Mouse (Mus musculus) hindbrain, embryonic 13.5 days (tissue): ENCODE measurements around the gene Tarbp2. TPM values are rescaled to one million over a fixed set of nuclear protein-coding genes. Genes with fewer than 3 reads are reported as not detected.

Experiments
- ATAC-seq: fragments of 200-750 bp; cut with Nextera tagmentation; 2 replicates; pipeline ENCODE4 v1.8.0; 2017; ENCODE audit warnings: moderate TSS enrichment; ENCODE audit not compliant: low FRiP score
- H3K27ac ChIP-seq: fragments of 300-500 bp; sonication (generic); 2 replicates; pipeline ENCODE4 v1.5.1; 2015; ENCODE audit warnings: inconsistent platforms, mild to moderate bottlenecking, moderate library complexity
- H3K27me3 ChIP-seq: fragments of 300-500 bp; sonication (generic); 2 replicates; pipeline ENCODE4 v1.6.1; 2015; ENCODE audit warnings: mild to moderate bottlenecking, inconsistent platforms
- H3K36me3 ChIP-seq: fragments of 300-500 bp; sonication (generic); 2 replicates; pipeline ENCODE4 v1.6.1; 2015; ENCODE audit warnings: mild to moderate bottlenecking, inconsistent platforms
- H3K4me1 ChIP-seq: fragments of 300-500 bp; sonication (generic); replicated peaks from 2 replicates; pipeline ENCODE4 v1.6.1; 2015; ENCODE audit warnings: inconsistent platforms
- H3K4me2 ChIP-seq: fragments of 300-500 bp; sonication (generic); 2 replicates; pipeline ENCODE4 v1.6.1; 2015; ENCODE audit warnings: inconsistent platforms, mild to moderate bottlenecking, moderate library complexity
- H3K4me3 ChIP-seq: fragments of 300-500 bp; sonication (generic); 2 replicates; pipeline ENCODE4 v1.5.1; 2015; ENCODE audit warnings: mild to moderate bottlenecking, inconsistent platforms
- H3K9ac ChIP-seq: fragments of 300-500 bp; sonication (generic); 2 replicates; pipeline ENCODE4 v1.6.1; 2015; ENCODE audit warnings: mild to moderate bottlenecking, inconsistent platforms
- H3K9me3 ChIP-seq: fragments of 300-500 bp; sonication (generic); 2 replicates; pipeline ENCODE4 v1.6.1; 2016; ENCODE audit warnings: inconsistent platforms
- WGBS: fragments of 180-500 bp; shearing (Covaris S2); methylation state at CpG from one replicate; pipeline ENCODE4 v1.1.7; 2015; 5-methylcytosine and 5-hydroxymethylcytosine counted together
- polyA plus RNA-seq: library from polyadenylated mRNA; unstranded; fragments of >200 nt; fragmentation: Nextera tagmentation; extraction: Ambion mirVana; gene quantifications from 2 replicates; pipeline ENCODE4 v1.2.1, GENCODE M21; 2015

Gene Tarbp2
- polyA plus RNA-seq, 1 experiment from 2014 or later: 94.6 TPM

- H3K4me1 ChIP-seq: peaks cover 45% of the 10 kb centered on the region
- no peaks in the 10 kb centered on the region for H3K9me3 ChIP-seq
- no peak for ATAC-seq
- H3K9ac ChIP-seq: no peak overlapping the region
- no peaks in the 10 kb centered on the region for H3K27me3 ChIP-seq
- H3K4me3 ChIP-seq: no peak overlapping the region
- H3K4me2 ChIP-seq: no peak overlapping the region
- H3K27ac ChIP-seq: no peak overlapping the region
- peaks cover 44% of the 10 kb centered on the region for H3K36me3 ChIP-seq
These were observed 10.4 kb upstream of the Tarbp2 start for GRCm38 (mm10) chr15:102507561-102507960.

DNA sequence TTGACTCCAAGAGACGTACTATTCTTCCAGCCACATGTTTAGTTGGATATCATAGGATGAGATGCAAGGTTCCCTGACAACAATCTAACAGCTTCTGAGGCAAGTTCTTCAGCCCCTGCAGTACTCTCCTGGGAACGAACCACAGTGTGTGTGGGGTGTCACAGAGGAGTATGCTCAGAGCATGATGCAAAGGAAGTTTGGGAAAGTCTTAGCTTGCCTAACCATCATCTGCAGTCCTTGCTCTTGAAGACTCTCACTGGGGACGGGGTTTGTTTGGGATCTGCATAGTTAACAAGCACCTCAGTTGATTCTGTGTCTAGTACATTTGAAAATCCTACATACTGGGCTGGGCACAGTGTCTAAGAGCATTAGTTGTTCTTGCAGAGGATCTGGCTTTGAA is 9.7 kb upstream of the Tarbp2 start:
- peaks cover 52% of the 10 kb centered on the region for H3K4me1 ChIP-seq
- H3K27ac ChIP-seq: no peak overlapping the region
- H3K9ac ChIP-seq: no peak overlapping the region
- no peak for ATAC-seq
- no peaks in the 10 kb centered on the region for H3K27me3 ChIP-seq
- H3K9me3 ChIP-seq: no peaks in the 10 kb centered on the region
- no peak overlapping the region for H3K4me3 ChIP-seq
- peaks cover 36% of the 10 kb centered on the region for H3K36me3 ChIP-seq
- WGBS: 89% methylated on average over 3 of the region's 3 CpGs
- no peak overlapping the region for H3K4me2 ChIP-seq

- Histone ChIP-seq H3K4me3 (peak overlapping the region; percentile 62), H3K4me2 (peak overlapping the region; percentile 80), H3K27ac (peak overlapping the region; percentile 92), H3K9me3 (no peaks in the 10 kb centered on the region), H3K27me3 (no peaks in the 10 kb centered on the region), H3K36me3 (peaks cover 19% of the 10 kb centered on the region), H3K9ac (peak overlapping the region; percentile 81), H3K4me1 (peaks cover 69% of the 10 kb centered on the region)
- peak; percentile 65 for ATAC-seq
- 4% methylated on average over 9 of the region's 9 CpGs for WGBS
These were observed 7.9 kb upstream of the Tarbp2 start for GRCm38 (mm10) chr15:102510110-102510509.

- no peaks in the 10 kb centered on the region for H3K27me3 ChIP-seq
- peaks cover 75% of the 10 kb centered on the region for H3K4me1 ChIP-seq
- ATAC-seq: peak; percentile 95
- H3K27ac ChIP-seq: peak overlapping the region; percentile 92
- H3K9ac ChIP-seq: peak overlapping the region; percentile 81
- H3K36me3 ChIP-seq: peaks cover 12% of the 10 kb centered on the region
- 4% methylated on average over 34 of the region's 34 CpGs for WGBS
- peak overlapping the region; percentile 80 for H3K4me2 ChIP-seq
- H3K4me3 ChIP-seq: peak overlapping the region; percentile 62
- no peaks in the 10 kb centered on the region for H3K9me3 ChIP-seq
These were observed 7.3 kb upstream of the Tarbp2 start for GRCm38 (mm10) chr15:102510590-102511284.

GRCm38 (mm10) chr15:102511285-102511833 is 6.6 kb upstream of the Tarbp2 start:
- peak overlapping the region; percentile 80 for H3K4me2 ChIP-seq
- H3K27me3 ChIP-seq: no peaks in the 10 kb centered on the region
- peak overlapping the region; percentile 81 for H3K9ac ChIP-seq
- peak overlapping the region; percentile 92 for H3K27ac ChIP-seq
- no peaks in the 10 kb centered on the region for H3K9me3 ChIP-seq
- peaks cover 12% of the 10 kb centered on the region for H3K36me3 ChIP-seq
- peak overlapping the region; percentile 62 for H3K4me3 ChIP-seq
- H3K4me1 ChIP-seq: peaks cover 81% of the 10 kb centered on the region
- ATAC-seq: peak; percentile 9; the same call in 1 of the 2 replicates
- 4% methylated on average over 6 of the region's 6 CpGs for WGBS

DNA sequence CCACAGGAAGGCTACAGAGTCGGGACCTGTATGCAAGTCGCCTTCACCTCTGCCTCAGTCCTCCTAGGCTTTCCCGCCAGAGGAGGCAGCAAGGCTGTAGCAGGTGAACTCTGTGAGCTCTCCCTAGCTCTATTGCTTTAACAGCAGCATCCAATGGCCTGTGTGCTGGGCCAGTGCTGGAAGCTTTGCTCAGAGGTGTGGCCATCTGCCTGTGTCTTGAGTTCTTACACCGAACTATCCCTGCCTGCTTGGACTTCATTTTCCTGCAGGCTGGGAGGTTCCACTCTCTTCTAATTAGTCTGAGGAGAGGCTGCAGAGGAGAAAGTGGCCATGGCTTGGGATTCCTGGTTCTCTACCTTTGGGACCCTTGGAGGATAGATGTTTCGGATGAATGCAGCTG is 6.0 kb upstream of the Tarbp2 start:
- 20% methylated on average over 5 of the region's 5 CpGs for WGBS

GRCm38 (mm10) chr15:102512471-102512870 is 5.5 kb upstream of the Tarbp2 start:
- Histone ChIP-seq H3K27me3 (no peaks in the 10 kb centered on the region), H3K4me2 (peak overlapping the region; percentile 80), H3K4me3 (no peak overlapping the region), H3K27ac (peak overlapping the region; percentile 92), H3K4me1 (peaks cover 74% of the 10 kb centered on the region), H3K9ac (peak overlapping the region; percentile 81), H3K36me3 (peaks cover 10% of the 10 kb centered on the region), H3K9me3 (no peaks in the 10 kb centered on the region)
- ATAC-seq: no peak

More for the DNA sequence above, 6.0 kb upstream of the Tarbp2 start:
- Histone ChIP-seq H3K36me3 (peaks cover 12% of the 10 kb centered on the region), H3K4me3 (peak overlapping the region; percentile 62; the same call in 1 of the 2 replicates), H3K27ac (peak overlapping the region; percentile 92), H3K27me3 (no peaks in the 10 kb centered on the region), H3K4me2 (peak overlapping the region; percentile 80), H3K9ac (peak overlapping the region; percentile 81), H3K9me3 (no peaks in the 10 kb centered on the region), H3K4me1 (peaks cover 74% of the 10 kb centered on the region)
- no peak for ATAC-seq

- Histone ChIP-seq H3K4me3 (no peak overlapping the region), H3K9me3 (no peaks in the 10 kb centered on the region), H3K27ac (peak overlapping the region; percentile 92), H3K27me3 (no peaks in the 10 kb centered on the region), H3K9ac (peak overlapping the region; percentile 43; the same call in 1 of the 2 replicates), H3K36me3 (peaks cover 5% of the 10 kb centered on the region; the same call in 1 of the 2 replicates), H3K4me2 (no peak overlapping the region), H3K4me1 (peaks cover 74% of the 10 kb centered on the region)
- ATAC-seq: no peak
- WGBS: 76% methylated on average over 3 of the region's 3 CpGs
These were observed 5.0 kb upstream of the Tarbp2 start for GRCm38 (mm10) chr15:102513004-102513403.

DNA sequence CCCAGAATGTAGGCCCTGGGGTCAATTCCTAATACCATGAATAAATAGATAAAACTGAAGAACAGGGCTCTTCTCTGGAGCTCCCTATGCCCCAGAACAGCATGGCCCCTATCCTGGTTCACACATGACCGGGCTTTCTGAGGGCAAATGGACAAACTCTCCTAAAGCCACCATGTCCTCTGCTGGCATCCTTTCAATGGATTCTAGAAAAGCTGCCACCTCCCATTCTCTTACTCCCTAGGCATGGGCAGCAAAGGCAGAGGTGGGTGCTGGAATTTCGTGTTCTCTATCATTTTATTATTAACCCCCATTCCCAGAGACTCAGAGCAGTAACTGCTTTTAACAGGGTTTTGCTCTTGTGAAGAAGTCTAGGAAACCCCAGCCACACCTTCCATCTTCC is 2.7 kb upstream of the Tarbp2 start:
- H3K9me3 ChIP-seq: no peaks in the 10 kb centered on the region
- H3K9ac ChIP-seq: peak overlapping the region; percentile 89
- H3K27ac ChIP-seq: 0 out of 2 replicates have a peak overlapping the region, but pooled peaks have one; percentile 99
- H3K27me3 ChIP-seq: no peaks in the 10 kb centered on the region
- peak overlapping the region; percentile 75 for H3K4me2 ChIP-seq
- WGBS: 89% methylated on average over 2 of the region's 2 CpGs
- peak overlapping the region; percentile 71 for H3K4me3 ChIP-seq
- no peaks in the 10 kb centered on the region for H3K36me3 ChIP-seq
- H3K4me1 ChIP-seq: peaks cover 70% of the 10 kb centered on the region
- no peak for ATAC-seq

GRCm38 (mm10) chr15:102515791-102516190 is 2.2 kb upstream of the Tarbp2 start:
- H3K36me3 ChIP-seq: peaks cover under 1% of the 10 kb centered on the region; the same call in 1 of the 2 replicates
- peak overlapping the region; percentile 75 for H3K4me2 ChIP-seq
- H3K27me3 ChIP-seq: no peaks in the 10 kb centered on the region
- 48% methylated on average over 4 of the region's 4 CpGs for WGBS
- H3K9ac ChIP-seq: peak overlapping the region; percentile 89
- H3K27ac ChIP-seq: peak overlapping the region; percentile 99
- ATAC-seq: no peak
- no peaks in the 10 kb centered on the region for H3K9me3 ChIP-seq
- H3K4me3 ChIP-seq: peak overlapping the region; percentile 71
- peaks cover 73% of the 10 kb centered on the region for H3K4me1 ChIP-seq

DNA sequence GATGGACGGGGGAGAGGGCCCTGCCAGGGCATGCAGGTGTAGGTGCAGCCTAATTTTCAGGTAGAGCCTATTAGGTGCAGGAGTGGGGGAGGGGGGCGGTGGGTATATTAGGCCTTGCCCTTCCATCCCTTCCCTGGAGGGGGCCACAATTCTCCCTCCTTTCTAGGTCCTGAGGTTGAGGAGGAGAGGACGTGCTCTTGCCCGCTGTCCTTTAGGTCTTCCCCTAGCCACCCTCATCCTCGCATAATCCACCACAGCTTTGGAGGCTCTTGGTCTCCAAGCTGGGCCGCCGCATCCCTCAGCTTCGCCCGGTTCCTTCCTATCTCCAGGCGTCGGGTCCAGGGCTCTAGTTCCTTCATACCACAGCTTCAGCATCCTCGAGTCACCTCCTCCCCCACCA is 1.7 kb upstream of the Tarbp2 start:
- 3% methylated on average over 12 of the region's 12 CpGs for WGBS
- H3K4me1 ChIP-seq: peaks cover 68% of the 10 kb centered on the region
- peak overlapping the region; percentile 99 for H3K27ac ChIP-seq
- peak overlapping the region; percentile 89 for H3K9ac ChIP-seq
- H3K4me3 ChIP-seq: peak overlapping the region; percentile 71
- H3K4me2 ChIP-seq: peak overlapping the region; percentile 75
- H3K9me3 ChIP-seq: no peaks in the 10 kb centered on the region
- H3K27me3 ChIP-seq: no peaks in the 10 kb centered on the region
- no peak; the same call in 1 of the 2 replicates for ATAC-seq
- H3K36me3 ChIP-seq: peaks cover 6% of the 10 kb centered on the region; the same call in 1 of the 2 replicates

DNA sequence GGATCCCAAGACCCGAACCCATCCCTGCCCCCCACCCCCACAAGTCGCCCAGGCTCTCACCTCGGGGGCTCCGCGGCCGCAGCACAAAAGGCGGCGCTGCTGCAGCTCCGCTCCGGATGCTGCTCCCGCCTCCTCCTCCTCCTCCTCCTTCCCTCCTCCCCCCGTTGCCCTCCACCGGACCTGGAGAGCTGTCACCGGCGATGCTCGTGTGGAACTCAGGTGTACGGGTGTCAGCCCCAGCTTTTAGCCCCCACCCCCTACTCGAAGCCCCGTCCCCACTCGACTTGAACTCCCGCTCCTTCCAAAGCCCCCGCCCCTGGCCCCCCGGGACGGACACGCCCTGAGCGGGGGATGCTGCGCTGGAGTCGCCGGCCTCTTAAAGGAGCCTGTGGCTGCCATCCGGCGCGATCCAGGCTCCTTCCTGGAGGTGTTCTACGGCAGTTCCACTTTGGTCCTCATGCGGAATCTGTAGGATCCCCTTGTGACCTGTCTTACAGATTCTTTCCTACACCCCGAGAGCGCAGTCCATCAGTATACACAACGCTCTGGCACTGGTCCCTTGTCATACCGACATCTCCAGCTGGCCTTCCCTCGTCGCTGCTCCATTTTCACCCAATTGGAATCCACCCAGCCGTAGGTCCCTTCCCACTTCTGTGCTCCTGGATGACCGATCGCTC is 1.1 kb upstream of the Tarbp2 start, which contains the start of gene Map3k12:
Gene Map3k12, minus strand, starts transcription at position 337 of the 677 bp plus-strand sequence.
- peak; percentile 10 for ATAC-seq
- peaks cover 62% of the 10 kb centered on the region for H3K4me1 ChIP-seq
- H3K36me3 ChIP-seq: peaks cover 11% of the 10 kb centered on the region
- peak within 1 kb of the TSS; percentile 89 for H3K9ac ChIP-seq
- H3K4me2 ChIP-seq: peak within 1 kb of the TSS; percentile 75
- H3K9me3 ChIP-seq: no peaks in the 10 kb centered on the region
- peak within 1 kb of the TSS; percentile 71 for H3K4me3 ChIP-seq
- H3K27ac ChIP-seq: peak within 1 kb of the TSS; percentile 99
- under 1% methylated on average over 41 of the region's 43 CpGs for WGBS
- H3K27me3 ChIP-seq: no peaks in the 10 kb centered on the region
